22 mouse cellular contexts compared by ENCODE assay signal in the genomic region with DNA sequence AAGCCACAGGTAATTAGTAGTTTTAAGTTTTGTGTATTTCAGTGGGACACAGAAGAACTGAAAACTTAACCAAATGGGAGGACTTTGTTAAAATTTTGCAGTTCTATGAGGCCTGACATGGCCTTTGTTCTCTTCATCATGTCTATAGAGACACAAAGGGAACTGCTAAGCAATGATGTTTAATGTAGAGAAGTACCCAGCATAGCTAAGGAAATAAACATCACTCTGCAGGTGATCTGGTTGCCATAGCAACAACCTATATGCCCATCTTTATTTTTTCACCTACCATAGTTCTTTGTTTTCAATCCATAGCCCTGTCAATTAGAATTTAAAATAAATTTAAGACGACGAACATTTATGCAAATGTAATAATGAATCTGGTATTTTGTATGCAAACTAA.
"Had no signal": no experiment of that assay in that cellular context is flagged by ENCODE, and none has a peak within 500 bp of the region (broad histone marks: within the 10 kb centered on the region; RNA-seq: fewer than 3 reads in every experiment).

No protein-coding gene starts in this region.

- H3K27me3 ChIP-seq: liver, embryonic 13.5 days; liver, embryonic 15.5 days; lung, embryonic 15.5 days; megakaryocyte, embryonic 14.5 days; neural tube, embryonic 13.5 days; neural tube, embryonic 15.5 days had no signal

- ATAC-seq: liver, postnatal 0 days; lung, postnatal 0 days had no signal

- H3K4me1 ChIP-seq: liver, embryonic 13.5 days; liver, embryonic 15.5 days; lung, embryonic 15.5 days; neural tube, embryonic 13.5 days; neural tube, embryonic 15.5 days had no signal

- DNase-seq: liver, embryonic 13.5 days; liver, postnatal 0 days; lung, adult 2 months; lung, postnatal 14 days; lung, postnatal 36 days; retina, postnatal 1 day; right cerebral cortex, adult 18-20 months; right cerebral cortex, postnatal 25 days; right cerebral cortex, postnatal 4 days; spleen, adult 18-20 months; thymus, adult 18-20 months; thymus, postnatal 14 days; thymus, postnatal 36 days had no signal

- H3K27ac ChIP-seq: liver, embryonic 13.5 days; liver, embryonic 15.5 days; lung, embryonic 15.5 days; macrophage; neural tube, embryonic 13.5 days; neural tube, embryonic 15.5 days had no signal

- H3K9me3 ChIP-seq: liver, embryonic 13.5 days; liver, embryonic 15.5 days; lung, embryonic 15.5 days; megakaryocyte, embryonic 14.5 days; neural tube, embryonic 13.5 days; neural tube, embryonic 15.5 days had no signal

- H3K36me3 ChIP-seq: liver, embryonic 13.5 days; liver, embryonic 15.5 days; lung, embryonic 15.5 days; neural tube, embryonic 13.5 days; neural tube, embryonic 15.5 days had no signal

- H3K4me3 ChIP-seq: liver, embryonic 13.5 days; liver, embryonic 15.5 days; lung, embryonic 15.5 days; megakaryocyte, embryonic 14.5 days; myocyte; neural tube, embryonic 13.5 days; neural tube, embryonic 15.5 days had no signal

- H3K9ac ChIP-seq: liver, embryonic 13.5 days; liver, embryonic 15.5 days; liver, postnatal 0 days; lung, embryonic 15.5 days; neural tube, embryonic 13.5 days; neural tube, embryonic 15.5 days had no signal

- H3K4me2 ChIP-seq: liver, embryonic 11.5 days; liver, embryonic 13.5 days; liver, embryonic 15.5 days; lung, embryonic 15.5 days; neural tube, embryonic 13.5 days; neural tube, embryonic 15.5 days had no signal
